Mouse (Mus musculus): ENCODE results near the gene Oit3. TPM values are rescaled to one million over a fixed set of nuclear protein-coding genes. Genes with fewer than 3 reads are reported as not detected.

Oit3 gene
- not detected for polyA plus RNA-seq (2017; shearing (Covaris generic))

GRCm38 (mm10) chr10:59441735-59442134 is at the start of gene Oit3:
TSS of gene Oit3 (minus strand) at chr10:59441778.

GRCm38 (mm10) chr10:59402899-59403792 is 38.4 kb downstream of the Oit3 start, which contains the start of gene Pla2g12b:
TSS of gene Pla2g12b (plus strand) at chr10:59403660.

GRCm38 (mm10) chr10:59395461-59395860 is 46.1 kb downstream of the Oit3 start, which contains the start of gene Gm10273:
TSS of gene Gm10273 (plus strand) at chr10:59395632.

Other genes starting within 250 kb of the Oit3 start
- gene Sept10, start 219.9 kb downstream of the Oit3 start, polyA plus RNA-seq (2017; shearing (Covaris generic)): 0.30 TPM
- 1.1 TPM for gene Sowahc, start 219.8 kb downstream of the Oit3 start, polyA plus RNA-seq (2017; shearing (Covaris generic))
- 50.6 TPM for gene P4ha1, start 118.5 kb downstream of the Oit3 start, polyA plus RNA-seq (2017; shearing (Covaris generic))
- gene Gm10273, start 46.1 kb downstream of the Oit3 start, polyA plus RNA-seq (2017; shearing (Covaris generic)): 109 TPM
- gene Pla2g12b, start 38.1 kb downstream of the Oit3 start, polyA plus RNA-seq (2017; shearing (Covaris generic)): not detected
- not detected for gene Gm10322, start 174.3 kb upstream of the Oit3 start, polyA plus RNA-seq (2017; shearing (Covaris generic))
- 23.2 TPM for gene Mcu, start 174.9 kb upstream of the Oit3 start, polyA plus RNA-seq (2017; shearing (Covaris generic))